Mouse (Mus musculus) layer of hippocampus, postnatal 10 days (tissue): ENCODE results near the gene Olfr31. TPM values are rescaled to one million over a fixed set of nuclear protein-coding genes. Genes with fewer than 3 reads are reported as not detected.
A peak's percentile ranks its signal among the peaks of the same experiment; 100 is the strongest.

Experiments
- DNase-seq, 2 experiments: peaks; one replicate each; pipeline ENCODE4 v3.0.0; 2021; ENCODE audit warnings: low spot score in 2 of 2
- total RNA-seq, 2 experiments: library from RNA; stranded (reverse); gene quantifications; 2 replicates each; pipeline ENCODE4 v1.2.3; 2021

The Olfr31 gene
- total RNA-seq, 2 experiments from 2014 or later = 0.11 TPM; not detected in 1

DNA sequence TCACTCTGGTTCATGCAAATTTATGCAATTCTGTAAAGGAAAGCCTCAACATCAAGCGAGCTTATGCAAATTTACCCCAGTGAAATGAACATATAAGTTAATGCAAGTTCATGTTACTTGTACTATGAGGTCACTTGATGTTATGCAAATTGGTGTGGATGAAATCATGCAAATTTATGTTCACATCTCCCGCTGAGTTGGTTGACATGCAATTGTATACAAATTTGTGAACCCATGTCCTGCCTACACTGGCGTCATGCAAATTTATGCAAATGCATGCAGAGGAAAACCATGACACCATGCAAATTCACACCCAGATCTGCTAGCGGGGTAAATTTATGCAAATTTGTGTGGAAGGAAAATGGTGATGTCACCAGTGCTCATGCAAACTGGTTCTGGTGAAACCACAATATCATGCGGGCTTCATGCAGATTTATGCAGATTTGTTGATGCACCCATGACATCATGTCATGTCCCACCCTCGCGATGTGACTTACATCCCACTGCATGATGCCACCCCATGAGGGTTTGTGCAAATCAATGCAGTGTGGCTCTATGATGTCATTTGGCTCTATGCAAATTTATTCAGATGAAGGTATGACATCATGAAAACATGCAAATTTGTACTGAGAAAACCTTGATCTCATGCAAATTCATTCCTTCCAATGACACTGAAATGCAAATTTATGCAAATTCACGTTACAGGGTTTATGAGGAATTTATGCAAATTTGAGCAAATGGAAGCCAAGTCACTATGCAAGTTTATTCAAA is 31.3 kb downstream of the Olfr31 start:
- DNase-seq = peak in 1 of 2 experiments; percentile 10

DNA sequence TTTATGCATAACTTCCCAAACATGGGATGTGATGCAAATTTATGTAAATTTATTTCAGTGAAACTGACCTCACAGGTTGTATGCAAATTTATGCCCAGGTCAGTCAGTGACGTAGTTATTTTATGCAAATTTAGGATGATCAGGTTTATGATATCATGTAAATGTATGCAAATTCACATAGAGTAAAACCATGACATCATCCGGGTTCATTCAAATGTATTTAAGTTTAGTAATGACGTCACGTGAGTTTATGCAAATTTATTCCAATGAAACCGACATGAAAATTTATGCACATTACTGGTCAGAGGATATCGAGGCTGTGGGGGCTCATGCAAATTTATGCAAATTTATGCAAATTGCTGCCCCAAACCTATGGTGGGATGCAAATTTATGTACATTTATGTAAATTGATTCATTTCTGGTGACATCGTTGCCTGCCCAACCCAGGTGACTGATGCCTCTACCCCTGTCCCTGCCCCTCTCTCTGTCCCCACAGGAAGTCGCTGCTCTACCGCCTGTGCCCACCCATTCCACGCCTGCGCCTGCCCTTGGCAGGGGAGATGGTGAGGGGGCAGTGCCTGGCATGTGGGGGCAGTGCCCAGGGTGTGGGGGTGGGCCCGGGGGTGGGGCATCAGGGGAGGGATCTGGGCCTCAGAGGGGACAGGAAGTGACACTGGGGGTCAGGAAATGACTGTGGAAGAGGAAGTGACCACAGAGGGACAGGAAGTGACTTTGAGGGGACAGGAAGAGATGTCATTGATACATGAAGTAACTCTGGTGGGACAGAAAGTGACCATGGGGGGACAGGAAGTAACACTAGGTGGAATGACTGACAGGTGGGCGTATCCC is 32.1 kb downstream of the Olfr31 start:
- no peak for DNase-seq

DNA sequence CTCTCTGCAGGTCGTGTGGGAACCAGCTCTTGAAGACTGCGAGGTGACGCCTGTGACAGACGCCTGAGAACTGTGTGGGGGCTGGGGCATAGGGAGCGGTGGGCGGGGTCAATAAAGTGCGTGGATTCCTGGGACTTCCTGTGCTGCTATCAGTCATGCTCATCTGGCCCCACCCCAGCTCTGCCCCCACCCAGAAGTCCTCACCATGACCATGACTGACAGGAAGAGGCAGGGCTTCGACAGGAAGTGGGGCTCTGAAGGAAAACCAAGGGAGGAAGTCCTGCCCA is 32.7 kb downstream of the Olfr31 start:
- DNase-seq = no peak

Other genes starting within 250 kb of the Olfr31 start
- 100 to 1,000 TPM; 137 to 148 TPM for gene Psmd6, start 201.8 kb upstream of the Olfr31 start, total RNA-seq
- gene Olfr720, start 136.0 kb upstream of the Olfr31 start, total RNA-seq = not detected
- gene Il3ra, start 23.4 kb downstream of the Olfr31 start, total RNA-seq = 1 to 10 TPM; 3.5 to 4.3 TPM
- gene Olfr721-ps1, start 78.5 kb downstream of the Olfr31 start, total RNA-seq = not detected